Comparison of ENCODE assay signal across 13 mouse cellular contexts in genomic region chr3:52617413-52618149, GRCm38 (mm10).
DNase-seq lines count a peak whose midpoint lies in the region; TF ChIP-seq lines count a peak whose summit lies in the region.
"Had no signal": no experiment of that assay in that cellular context is flagged by ENCODE, and none has a peak within 500 bp of the region (broad histone marks: within the 10 kb centered on the region; RNA-seq: fewer than 3 reads in every experiment).

No protein-coding gene starts in this region.

- DNase-seq in kidney, adult 2 months, result peak; percentile 89
- DNase-seq in kidney, postnatal 4 days, result no peak
- DNase-seq in retina, embryonic 14.5 days (ENCODE audit: low spot score), result peak; percentile 18
- no peak for DNase-seq in retina, postnatal 1 day
- peak; percentile 69 to 90 for DNase-seq in kidney, postnatal 25 days
- DNase-seq in layer of hippocampus, adult 9-10 months (ENCODE audit: low spot score), result no peak
- no peak for DNase-seq in frontal cortex, adult 2 months (ENCODE audit: extremely low spot score in 1 of 2, low spot score in 1 of 2)
- DNase-seq: cerebellum, adult 11 months; heart, adult 18-20 months had no signal

- no peak for TF ChIP-seq CTCF in kidney, adult 2 months (conservative IDR thresholded peaks at IDR 0.05; ENCODE audit: insufficient read depth, insufficient read length, low read depth, low read length)

- H3K27ac ChIP-seq in kidney, adult 2 months (ENCODE audit: insufficient read depth, low read depth, low read length), result peak overlapping the region; percentile 94
- H3K27ac ChIP-seq: embryonic facial prominence, embryonic 15.5 days; forebrain, embryonic 13.5 days; heart, embryonic 15.5 days; neural tube, embryonic 13.5 days had no signal

- H3K4me1 ChIP-seq in kidney, adult 2 months (ENCODE audit: control insufficient read depth, insufficient read depth, low read length), result peaks cover 31% of the 10 kb centered on the region
- H3K4me1 ChIP-seq: forebrain, embryonic 13.5 days; heart, embryonic 15.5 days; neural tube, embryonic 13.5 days had no signal

- H3K27me3 ChIP-seq in kidney, adult 2 months (replicated peaks; ENCODE audit: control insufficient read depth, insufficient read depth, low read length), result no peaks in the 10 kb centered on the region
- H3K27me3 ChIP-seq: embryonic facial prominence, embryonic 15.5 days; forebrain, embryonic 13.5 days; heart, embryonic 15.5 days; neural tube, embryonic 13.5 days had no signal

- H3K4me3 ChIP-seq in kidney, adult 2 months (ENCODE audit: insufficient read depth, low read depth, low read length), result no peak overlapping the region
- H3K4me3 ChIP-seq: embryonic facial prominence, embryonic 15.5 days; forebrain, embryonic 13.5 days; heart, embryonic 15.5 days; neural tube, embryonic 13.5 days had no signal

- H3K36me3 ChIP-seq in kidney, adult 2 months (ENCODE audit: control insufficient read depth, insufficient read depth, low read length), result no peaks in the 10 kb centered on the region
- H3K36me3 ChIP-seq: embryonic facial prominence, embryonic 15.5 days; heart, embryonic 15.5 days; neural tube, embryonic 13.5 days had no signal

- no peak for TF ChIP-seq POLR2A in kidney, adult 2 months (IDR thresholded peaks at IDR 0.05; ENCODE audit: low read depth, low read length)

- WGBS in kidney, adult 2 months, result 29% methylated on average over 8 of the region's 8 CpGs

Comparison
In these comparisons a context has a peak if more than half of its experiments do, and no peak if none do; other contexts are left out.
1. DNase-seq: peak in kidney, adult 2 months (single experiment), retina, embryonic 14.5 days (single experiment) and kidney, postnatal 25 days (2 of 2); none in kidney, postnatal 4 days (0 of 2), retina, postnatal 1 day (single experiment), layer of hippocampus, adult 9-10 months (single experiment) and frontal cortex, adult 2 months (0 of 2).